Mouse (Mus musculus) ES-Bruce4 (cell line): ENCODE results near the gene Lztfl1.

Experiments used
- CTCF ChIP-seq: IDR thresholded peaks from one replicate; pipeline ENCODE4 v1.8.1; 2011; ENCODE audit warnings: low read depth, low read length
- EP300 ChIP-seq: IDR thresholded peaks from 2 replicates; pipeline ENCODE4 v1.6.1; 2011; ENCODE audit warnings: low read depth, low read length; ENCODE audit not compliant: insufficient read depth
- POLR2A ChIP-seq: IDR thresholded peaks from one replicate; pipeline ENCODE4 v1.8.1; 2011; ENCODE audit warnings: low read length; ENCODE audit not compliant: insufficient read depth

- no peak for TF ChIP-seq CTCF
- no peak for TF ChIP-seq POLR2A
- TF ChIP-seq EP300, result no peak
Observed at GRCm38 (mm10) chr9:123766996-123767395, 49.5 kb upstream of the Lztfl1 start.
